Mouse (Mus musculus) bone marrow, adult 2 months (tissue): ENCODE measurements around the gene Nfia. TPM values are rescaled to one million over a fixed set of nuclear protein-coding genes. Genes with fewer than 3 reads are reported as not detected.
A peak's percentile ranks its signal among the peaks of the same experiment; 100 is the strongest.

ENCODE experiments used
- H3K27ac ChIP-seq: fragments of 200-500 bp; 2 replicates; pipeline ENCODE4 v1.5.1; 2012; ENCODE audit warnings: low read depth, mild to moderate bottlenecking, control low read depth, inconsistent platforms, low read length; ENCODE audit not compliant: control insufficient read depth, poor library complexity, insufficient read depth
- H3K4me1 ChIP-seq: fragments of 200-500 bp; 2 replicates; pipeline ENCODE4 v1.6.1; 2011; ENCODE audit warnings: low read length; ENCODE audit not compliant: control insufficient read depth, insufficient read depth
- H3K4me3 ChIP-seq: fragments of 200-500 bp; replicated peaks from 2 replicates; pipeline ENCODE3; 2011; ENCODE audit warnings: mild to moderate bottlenecking, low read depth, low read length, control low read depth; ENCODE audit not compliant: control insufficient read depth
- CTCF ChIP-seq: fragments of 200-500 bp; IDR thresholded peaks from 2 replicates; pipeline ENCODE4 v1.5.1; 2011; ENCODE audit warnings: low read length, control low read depth; ENCODE audit not compliant: control insufficient read depth, insufficient read depth
- POLR2A ChIP-seq: fragments of 200-500 bp; IDR thresholded peaks from 2 replicates; pipeline ENCODE4 v1.6.1; 2011; ENCODE audit warnings: low read depth, mild to moderate bottlenecking, control low read depth, low read length, borderline replicate concordance; ENCODE audit not compliant: control insufficient read depth
- WGBS: fragments of 180-500 bp; shearing (Covaris S2); methylation state at CpG from one replicate; pipeline ENCODE4 v1.1.7; 2018; 5-methylcytosine and 5-hydroxymethylcytosine counted together
- polyA plus RNA-seq: library from polyadenylated mRNA; stranded (reverse); fragments of >200 nt; gene quantifications from 2 replicates; pipeline ENCODE4 v1.2.4, GENCODE M21; 2011; ENCODE audit warnings: low replicate concordance; ENCODE audit not compliant: missing spikeins, insufficient read depth, insufficient read length

The Nfia gene
- polyA plus RNA-seq, 1 experiment: 5.8 TPM

DNA sequence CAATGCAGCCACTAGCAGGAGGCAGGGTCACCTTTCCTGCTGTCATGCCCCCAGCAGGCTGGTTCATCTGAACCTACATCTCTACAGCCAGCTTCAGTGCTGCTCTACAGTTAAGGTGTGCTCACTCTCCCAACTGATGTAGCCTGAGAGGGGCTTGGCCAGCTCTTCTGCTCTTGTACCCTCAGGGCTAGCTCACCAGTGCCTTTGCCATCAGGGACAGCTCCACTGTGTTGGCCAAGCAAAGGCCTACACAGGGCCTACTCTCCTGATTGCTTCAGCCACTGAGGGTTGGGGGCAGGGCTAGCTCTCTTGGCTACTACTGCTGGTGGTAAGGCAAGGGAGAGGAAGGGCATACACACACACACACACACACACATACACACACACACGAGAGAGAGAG is 2.7 kb upstream of the Nfia start:
- H3K27ac ChIP-seq: no peak overlapping the region
- H3K4me1 ChIP-seq: no peaks in the 10 kb centered on the region
- WGBS: 43% methylated on average over 1 of the region's 1 CpGs
- TF ChIP-seq CTCF (no peak), POLR2A (no peak)
- no peak overlapping the region for H3K4me3 ChIP-seq

DNA sequence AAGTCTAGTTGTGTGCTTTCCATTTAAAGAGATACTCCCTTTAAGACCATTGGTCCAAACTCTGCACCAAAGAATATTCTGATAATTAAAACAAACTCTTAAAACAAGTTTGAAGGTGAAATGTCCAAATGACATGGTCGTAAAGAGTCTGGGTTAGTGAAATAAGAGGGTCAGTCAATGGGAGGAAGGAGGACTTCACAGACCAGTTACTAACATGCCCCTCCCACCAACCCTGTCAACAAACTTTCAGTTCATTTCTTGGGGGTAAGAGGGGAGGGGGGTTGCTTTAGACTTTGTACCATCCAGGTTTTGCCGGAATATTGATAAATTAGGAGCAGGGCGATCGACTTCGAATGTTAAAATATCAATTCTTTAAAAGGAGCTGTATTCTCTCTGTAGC is 1.1 kb upstream of the Nfia start:
- H3K4me1 ChIP-seq: no peaks in the 10 kb centered on the region
- H3K27ac ChIP-seq: no peak overlapping the region
- no peak for TF ChIP-seq CTCF
- no peak for TF ChIP-seq POLR2A
- peak overlapping the region; percentile 83 for H3K4me3 ChIP-seq
- WGBS: 20% methylated on average over 5 of the region's 5 CpGs

DNA sequence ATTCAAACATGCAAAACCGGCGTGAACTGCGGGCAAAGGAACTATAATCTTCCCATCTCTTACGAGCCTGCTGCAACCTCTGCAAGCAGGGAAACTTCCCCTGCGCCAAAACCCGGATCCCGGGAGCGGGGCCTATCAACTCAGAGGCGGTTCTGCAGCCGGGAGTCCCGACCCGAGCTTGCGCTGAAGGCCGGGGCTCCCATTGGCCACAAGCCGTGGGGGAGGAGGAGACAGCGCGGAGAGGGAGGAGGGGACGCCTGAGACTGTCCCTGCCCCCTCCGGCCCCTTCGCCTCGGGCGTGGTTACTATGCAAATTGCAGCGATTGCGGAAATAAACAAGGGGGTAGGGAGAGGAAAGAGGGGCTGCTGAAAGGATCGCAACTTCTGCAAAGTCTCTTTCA is 450 bp upstream of the Nfia start:
- under 1% methylated on average over 25 of the region's 25 CpGs for WGBS
- TF ChIP-seq CTCF (no peak), POLR2A (peak; percentile 25; the same call in 1 of the 2 replicates)
- Histone ChIP-seq H3K4me3 (peak overlapping the region; percentile 83), H3K4me1 (no peaks in the 10 kb centered on the region), H3K27ac (peak overlapping the region; percentile 75)

DNA sequence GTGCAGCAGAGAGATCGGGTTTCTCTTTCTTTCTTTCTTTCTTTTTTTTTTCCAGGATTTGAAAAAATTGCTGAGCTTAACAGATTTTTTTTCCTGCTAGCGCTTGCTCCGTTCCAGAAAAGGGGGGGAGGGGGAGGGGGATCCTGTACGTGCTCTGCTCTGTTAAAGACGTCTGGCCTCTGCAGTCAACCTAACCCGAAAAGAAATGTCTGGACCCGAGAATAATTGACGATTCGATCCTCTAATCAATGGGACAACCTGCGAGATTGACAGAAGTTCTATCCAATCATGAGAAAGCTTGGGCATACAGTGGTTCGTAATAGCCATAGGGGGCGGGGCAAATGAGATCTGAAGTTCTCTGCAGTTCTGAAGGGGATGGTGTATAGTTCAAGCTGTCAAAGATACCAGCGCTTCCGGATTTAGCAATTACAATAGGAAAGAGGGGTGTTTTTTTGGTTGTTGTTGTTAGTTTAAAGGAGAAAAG is 618 bp downstream of the Nfia start:
- Histone ChIP-seq H3K27ac (no peak overlapping the region), H3K4me1 (no peaks in the 10 kb centered on the region; the same call in 1 of the 2 replicates), H3K4me3 (peak overlapping the region; percentile 41)
- TF ChIP-seq POLR2A: no peak
- TF ChIP-seq CTCF: no peak
- WGBS: under 1% methylated on average over 14 of the region's 14 CpGs

DNA sequence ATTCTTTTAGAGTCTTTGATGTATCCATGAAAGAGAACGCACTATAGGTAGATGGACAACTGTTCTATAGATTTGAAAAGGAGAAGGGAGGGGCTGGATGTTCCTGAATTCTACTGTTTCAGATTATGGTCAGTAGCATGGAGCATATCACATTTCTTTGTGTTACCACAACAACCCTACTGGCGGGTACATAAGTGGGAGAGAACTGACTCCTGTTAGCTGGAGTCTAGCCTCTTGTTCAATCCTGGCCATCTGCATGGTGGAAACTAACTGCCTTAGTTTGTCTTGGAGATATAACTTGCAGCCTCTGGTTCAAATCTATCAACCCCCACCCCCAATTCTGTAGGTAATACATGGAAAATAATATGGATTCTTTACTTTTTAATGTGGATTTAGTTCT is 1.3 kb downstream of the Nfia start:
- TF ChIP-seq CTCF (no peak), POLR2A (no peak)
- Histone ChIP-seq H3K27ac (no peak overlapping the region), H3K4me3 (no peak overlapping the region), H3K4me1 (no peaks in the 10 kb centered on the region; the same call in 1 of the 2 replicates)
- 71% methylated on average over 2 of the region's 2 CpGs for WGBS

DNA sequence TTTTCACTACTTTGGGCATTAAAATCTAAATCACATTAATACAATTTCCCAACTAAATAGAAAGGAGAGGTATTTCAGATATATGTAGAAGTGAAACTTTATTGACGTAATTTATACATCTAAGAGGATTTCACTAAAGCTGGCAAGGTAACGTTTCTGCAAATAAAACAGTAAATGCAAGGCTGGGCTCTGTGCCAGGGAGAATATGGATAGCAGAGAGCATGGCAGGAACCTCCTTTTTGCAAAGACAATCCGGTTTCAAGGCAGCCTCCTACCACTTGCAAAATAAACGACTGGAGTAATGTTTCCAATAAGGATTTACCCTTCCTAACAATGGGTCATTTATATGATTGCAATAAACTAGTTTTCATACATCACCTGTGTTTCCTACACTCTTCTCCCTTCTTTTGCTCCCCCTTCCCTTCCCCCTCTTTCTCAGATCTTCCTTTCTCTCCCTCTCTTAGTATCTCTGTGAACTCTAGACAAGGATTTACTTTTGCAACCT is 2.0 kb downstream of the Nfia start:
- H3K4me1 ChIP-seq: no peaks in the 10 kb centered on the region; the same call in none of the 2 replicates
- no peak overlapping the region for H3K4me3 ChIP-seq
- H3K27ac ChIP-seq: no peak overlapping the region
- WGBS: 32% methylated on average over 4 of the region's 4 CpGs
- TF ChIP-seq POLR2A (no peak), CTCF (no peak)

DNA sequence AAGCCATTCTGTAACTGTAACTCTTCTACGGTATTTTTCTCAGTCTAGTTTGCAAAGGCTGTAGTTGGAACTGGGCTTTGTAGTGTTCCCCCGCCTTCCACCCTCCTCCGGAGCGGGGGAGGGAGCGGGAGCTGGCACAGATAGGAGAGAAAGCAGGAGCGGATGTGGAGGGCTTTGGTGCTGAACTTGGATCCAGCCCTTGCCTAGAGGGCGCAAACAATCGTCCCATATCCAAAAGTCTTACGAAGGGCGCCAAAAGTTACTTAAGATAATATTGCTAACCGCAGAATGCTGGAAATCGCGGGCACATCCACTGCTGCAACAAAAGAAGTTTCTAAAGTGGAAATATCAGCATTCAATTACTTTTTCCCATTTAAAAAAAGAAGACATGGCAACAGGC is 2.5 kb downstream of the Nfia start:
- TF ChIP-seq CTCF: no peak
- TF ChIP-seq POLR2A: no peak
- Histone ChIP-seq H3K4me3 (peak overlapping the region; percentile 3), H3K4me1 (no peaks in the 10 kb centered on the region; the same call in none of the 2 replicates), H3K27ac (peak overlapping the region; percentile 2; the same call in 1 of the 2 replicates)
- WGBS: under 1% methylated on average over 13 of the region's 13 CpGs

DNA sequence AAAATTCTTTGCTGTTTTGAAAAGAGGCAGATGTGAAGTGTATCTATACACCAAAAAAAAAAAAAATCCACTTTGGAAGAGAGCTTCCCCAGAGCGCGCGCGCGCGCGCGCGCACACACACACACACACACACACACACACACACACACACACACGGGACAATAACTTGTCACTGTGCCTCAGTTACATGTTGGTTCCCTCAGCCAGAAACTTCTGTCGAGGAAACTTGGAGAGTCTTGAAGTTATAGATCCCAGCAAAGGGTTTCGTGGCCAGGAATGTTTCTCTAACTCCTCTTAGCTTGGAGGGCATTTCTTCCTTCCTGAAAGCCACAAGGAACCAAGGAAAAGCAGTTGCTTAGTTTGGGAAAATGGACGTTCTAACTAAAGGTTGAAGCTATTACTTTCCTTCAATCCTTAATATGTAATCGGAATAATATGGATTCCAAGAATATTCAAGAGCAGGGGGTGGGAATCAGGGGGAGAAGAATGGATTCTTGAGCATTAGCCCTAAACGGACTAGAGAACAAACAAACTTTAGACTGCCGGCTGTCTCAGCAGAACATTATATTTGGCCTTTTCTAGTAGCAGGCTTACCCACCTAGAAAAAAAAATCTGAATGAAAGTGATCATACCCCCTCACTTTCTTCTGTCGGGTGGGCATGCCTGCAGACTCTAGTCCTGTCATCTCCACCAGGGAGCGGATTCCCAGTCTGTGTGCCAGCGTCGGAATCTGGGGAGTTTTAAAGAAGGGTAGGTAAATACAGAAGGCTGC is 3.1 kb downstream of the Nfia start:
- Histone ChIP-seq H3K27ac (peak overlapping the region; percentile 30; the same call in 1 of the 2 replicates), H3K4me3 (peak overlapping the region; percentile 41), H3K4me1 (no peaks in the 10 kb centered on the region; the same call in none of the 2 replicates)
- WGBS: 5% methylated on average over 20 of the region's 20 CpGs
- TF ChIP-seq CTCF (no peak), POLR2A (no peak)
